Mouse (Mus musculus): ENCODE results near the gene Ipo11. TPM values are rescaled to one million over a fixed set of nuclear protein-coding genes. Genes with fewer than 3 reads are reported as not detected.

The Ipo11 gene
- total and polyA plus RNA-seq, 3 experiments: 37.2 to 40.2 TPM; not detected in 1

DNA sequence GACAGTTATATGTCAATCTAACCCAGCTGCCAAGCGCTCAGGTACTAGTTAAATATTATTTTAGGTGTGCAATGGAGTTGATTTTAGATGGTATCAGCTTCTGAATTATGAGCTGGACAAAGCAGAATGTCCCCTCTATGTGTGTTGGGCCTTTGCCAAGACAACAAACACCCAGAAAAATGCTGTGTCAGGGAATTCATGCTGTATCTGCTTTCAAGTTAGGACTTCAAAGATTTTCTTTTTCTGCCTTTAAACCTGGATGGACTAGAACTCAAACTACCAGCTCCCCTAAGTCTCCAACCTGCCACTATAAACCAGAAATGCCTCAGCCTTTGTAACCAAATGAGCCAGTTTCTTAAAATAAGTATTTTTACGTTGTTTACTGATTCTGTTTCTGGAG lies 116.6 kb downstream of the Ipo11 start:
- H3K4me1 ChIP-seq (ENCODE audit: control insufficient read depth in 1 of 2, insufficient read depth in 2 of 2, low read length in 2 of 2): no peaks in the 10 kb centered on the region
- TF ChIP-seq ZMIZ1 (IDR thresholded peaks at IDR 0.05; ENCODE audit: low read depth, low read length) (no peak), TCF12 (IDR thresholded peaks at IDR 0.05; ENCODE audit: low read depth, low read length) (no peak), GABPA (IDR thresholded peaks at IDR 0.05; ENCODE audit: low read depth, low read length) (no peak), POLR2AphosphoS5 (IDR thresholded peaks at IDR 0.05; ENCODE audit: borderline replicate concordance, low read depth, low read length) (no peak), MEF2A (IDR thresholded peaks at IDR 0.05; ENCODE audit: extremely low read depth, insufficient replicate concordance, low read depth, low read length, poor library complexity, severe bottlenecking) (no peak), BHLHE40 (IDR thresholded peaks at IDR 0.05; ENCODE audit: borderline replicate concordance, low read depth, low read length) (no peak), MYB (IDR thresholded peaks at IDR 0.05; ENCODE audit: low read depth, low read length) (no peak), ZNF384 (IDR thresholded peaks at IDR 0.05; ENCODE audit: low read depth, low read length) (no peak), E2F4 (IDR thresholded peaks at IDR 0.05; ENCODE audit: borderline replicate concordance, low read depth, low read length) (no peak), RCOR1 (IDR thresholded peaks at IDR 0.05; ENCODE audit: low read depth, low read length) (no peak), MAFK (IDR thresholded peaks at IDR 0.05; ENCODE audit: borderline replicate concordance, low read depth, low read length) (no peak), NRF1 (IDR thresholded peaks at IDR 0.05; ENCODE audit: insufficient read depth, low read depth, low read length, poor library complexity, severe bottlenecking) (no peak), MXI1 (IDR thresholded peaks at IDR 0.05; ENCODE audit: low read depth, low read length) (no peak), RAD21 (IDR thresholded peaks at IDR 0.05; ENCODE audit: low read depth, low read length) (no peak), CHD1 (IDR thresholded peaks at IDR 0.05; ENCODE audit: low read depth, low read length) (no peak), GATA1 (IDR thresholded peaks at IDR 0.05; ENCODE audit: low read depth, low read length) (no peak), JUND (IDR thresholded peaks at IDR 0.05; ENCODE audit: low read depth, low read length) (no peak), SMC3 (IDR thresholded peaks at IDR 0.05; ENCODE audit: low read depth, low read length) (no peak), KAT2A (conservative IDR thresholded peaks at IDR 0.05; ENCODE audit: low read depth, low read length) (no peak), CTCF (IDR thresholded peaks at IDR 0.05 in 2 of 3, conservative IDR thresholded peaks at IDR 0.05 in 1 of 3; ENCODE audit: control insufficient read depth in 1 of 3, insufficient read depth in 1 of 3, low read depth in 2 of 3, low read length in 3 of 3, poor library complexity in 1 of 3, severe bottlenecking in 1 of 3) (no peak)
- no peak for DNase-seq (ENCODE audit: low read depth, low spot score)
- H3K9ac ChIP-seq (ENCODE audit: control insufficient read depth, low read depth, low read length, poor library complexity, severe bottlenecking): no peak overlapping the region
- no peaks in the 10 kb centered on the region for H3K27me3 ChIP-seq (ENCODE audit: control insufficient read depth in 1 of 2, insufficient read depth in 2 of 2, low read length in 2 of 2)
- no peaks in the 10 kb centered on the region; the same call in 1 of the 2 replicates for H3K79me2 ChIP-seq (ENCODE audit: control insufficient read depth, insufficient read depth, low read length, poor library complexity)
- peaks cover 0 to 5% of the 10 kb centered on the region in 2 experiments; a peak in 2 of 4 replicates for H3K36me3 ChIP-seq (ENCODE audit: control insufficient read depth in 1 of 2, insufficient read depth in 2 of 2, low read length in 2 of 2)
- no peaks in the 10 kb centered on the region for H3K9me3 ChIP-seq (replicated peaks; ENCODE audit: insufficient read depth, low read length)
- H3K4me3 ChIP-seq (ENCODE audit: control insufficient read depth in 1 of 2, insufficient read depth in 1 of 2, low read depth in 2 of 2, low read length in 2 of 2): no peak overlapping the region
- no peak overlapping the region for H3K27ac ChIP-seq (ENCODE audit: control insufficient read depth, low read depth, low read length)

DNA sequence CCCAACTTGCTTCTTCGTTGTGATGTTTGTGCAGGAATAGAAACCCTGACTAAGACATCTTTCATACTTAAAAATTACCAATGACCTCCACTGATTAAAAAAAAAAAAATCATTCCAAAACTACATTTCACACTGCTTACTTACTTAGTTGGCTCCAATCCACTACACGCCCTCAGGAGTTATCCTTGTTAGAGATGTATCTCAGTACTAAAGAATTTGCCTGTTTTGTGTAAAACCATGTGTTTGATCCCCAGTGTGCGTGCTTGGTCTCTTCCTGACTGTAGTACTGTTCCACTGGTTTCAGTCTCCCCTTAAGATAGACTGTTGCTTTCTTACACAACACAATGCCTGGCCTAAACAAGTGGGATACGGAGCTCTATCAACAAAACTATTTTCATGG lies 117.0 kb downstream of the Ipo11 start:
- no peaks in the 10 kb centered on the region for H3K4me1 ChIP-seq (ENCODE audit: control insufficient read depth in 1 of 2, insufficient read depth in 2 of 2, low read length in 2 of 2)
- no peak overlapping the region for H3K9ac ChIP-seq (ENCODE audit: control insufficient read depth, low read depth, low read length, poor library complexity, severe bottlenecking)
- no peak for DNase-seq (ENCODE audit: low read depth, low spot score)
- TF ChIP-seq ELF1 (IDR thresholded peaks at IDR 0.05; ENCODE audit: low read depth, low read length) (no peak), ZC3H11A (IDR thresholded peaks at IDR 0.05; ENCODE audit: low read depth, low read length) (no peak)
- H3K27me3 ChIP-seq (ENCODE audit: control insufficient read depth in 1 of 2, insufficient read depth in 2 of 2, low read length in 2 of 2): no peaks in the 10 kb centered on the region
- no peaks in the 10 kb centered on the region; the same call in 1 of the 2 replicates for H3K79me2 ChIP-seq (ENCODE audit: control insufficient read depth, insufficient read depth, low read length, poor library complexity)
- H3K9me3 ChIP-seq (replicated peaks; ENCODE audit: insufficient read depth, low read length): no peaks in the 10 kb centered on the region
- no peak overlapping the region for H3K4me3 ChIP-seq (ENCODE audit: control insufficient read depth in 1 of 2, insufficient read depth in 1 of 2, low read depth in 2 of 2, low read length in 2 of 2)
- no peak overlapping the region for H3K27ac ChIP-seq (ENCODE audit: control insufficient read depth, low read depth, low read length)
- peaks cover 0 to 5% of the 10 kb centered on the region in 2 experiments; a peak in 2 of 4 replicates for H3K36me3 ChIP-seq (ENCODE audit: control insufficient read depth in 1 of 2, insufficient read depth in 2 of 2, low read length in 2 of 2)

All from MEL (cell line).